Mouse (Mus musculus): ENCODE results near the gene Setd1b.

Gene Setd1b

DNA sequence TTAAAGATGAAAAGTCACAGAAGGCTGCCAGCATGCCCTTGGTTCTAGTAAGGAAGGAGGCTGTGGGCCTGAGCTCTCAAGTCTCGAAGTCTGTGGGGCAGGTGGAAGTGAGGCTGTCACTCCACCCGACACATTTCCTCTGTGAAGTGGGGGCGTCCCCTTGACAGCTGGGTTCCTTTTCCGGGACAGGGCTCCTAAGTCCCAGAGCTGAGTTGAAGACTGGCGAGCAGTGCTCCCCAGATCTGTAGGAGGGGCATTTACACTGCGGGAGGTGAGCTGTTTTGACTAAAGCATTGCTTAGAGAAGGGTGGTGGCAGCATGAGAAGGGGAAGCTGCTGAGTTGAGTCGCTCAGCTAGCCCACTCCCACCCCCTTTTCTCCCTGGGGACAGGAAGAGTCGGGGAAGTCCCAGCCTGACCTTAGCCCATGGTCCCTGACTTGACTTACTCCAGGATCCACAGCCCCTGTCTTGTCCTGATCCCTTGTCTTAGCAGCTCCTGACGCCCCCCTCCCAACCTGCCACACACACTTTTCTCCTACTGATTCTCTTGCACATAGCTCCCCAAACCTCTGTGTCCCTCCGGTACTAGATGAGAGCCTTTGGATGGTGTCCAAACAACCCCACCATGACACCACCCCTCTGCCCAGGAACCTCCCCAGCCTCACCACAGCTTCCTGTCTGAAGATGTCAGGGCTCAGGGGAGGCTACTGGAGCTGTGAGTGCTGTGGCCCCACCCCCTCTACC lies 13.4 kb upstream of the Setd1b start:
- no peak for DNase-seq

DNA sequence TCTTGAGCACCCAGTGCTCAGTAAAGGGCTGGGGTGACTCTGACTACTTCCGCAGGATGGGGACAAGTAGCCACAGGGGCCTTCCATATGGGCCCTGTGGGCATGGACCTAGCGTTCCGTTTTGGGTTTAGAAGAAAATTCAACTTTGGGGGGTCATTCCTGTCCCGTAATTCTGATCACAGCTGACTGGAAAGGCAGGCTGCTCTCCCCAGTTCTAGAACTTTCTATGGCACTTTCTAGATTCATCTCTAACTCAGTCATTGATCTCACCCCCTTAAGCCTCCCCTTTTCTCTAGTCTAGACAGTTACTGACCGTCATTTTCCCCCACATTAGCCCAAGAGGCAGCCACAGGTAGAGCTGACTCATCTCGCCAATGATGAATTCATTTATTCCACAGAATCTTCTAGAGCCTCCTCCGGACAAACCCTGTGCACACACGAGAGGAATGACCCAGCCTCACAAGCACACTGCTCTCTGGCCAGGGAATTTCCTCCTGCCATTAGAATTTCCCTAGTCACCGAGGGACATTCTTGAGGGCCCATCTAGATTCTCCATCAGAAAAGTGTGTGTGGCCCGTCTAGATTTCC lies 12.7 kb upstream of the Setd1b start:
- no peak for DNase-seq

DNA sequence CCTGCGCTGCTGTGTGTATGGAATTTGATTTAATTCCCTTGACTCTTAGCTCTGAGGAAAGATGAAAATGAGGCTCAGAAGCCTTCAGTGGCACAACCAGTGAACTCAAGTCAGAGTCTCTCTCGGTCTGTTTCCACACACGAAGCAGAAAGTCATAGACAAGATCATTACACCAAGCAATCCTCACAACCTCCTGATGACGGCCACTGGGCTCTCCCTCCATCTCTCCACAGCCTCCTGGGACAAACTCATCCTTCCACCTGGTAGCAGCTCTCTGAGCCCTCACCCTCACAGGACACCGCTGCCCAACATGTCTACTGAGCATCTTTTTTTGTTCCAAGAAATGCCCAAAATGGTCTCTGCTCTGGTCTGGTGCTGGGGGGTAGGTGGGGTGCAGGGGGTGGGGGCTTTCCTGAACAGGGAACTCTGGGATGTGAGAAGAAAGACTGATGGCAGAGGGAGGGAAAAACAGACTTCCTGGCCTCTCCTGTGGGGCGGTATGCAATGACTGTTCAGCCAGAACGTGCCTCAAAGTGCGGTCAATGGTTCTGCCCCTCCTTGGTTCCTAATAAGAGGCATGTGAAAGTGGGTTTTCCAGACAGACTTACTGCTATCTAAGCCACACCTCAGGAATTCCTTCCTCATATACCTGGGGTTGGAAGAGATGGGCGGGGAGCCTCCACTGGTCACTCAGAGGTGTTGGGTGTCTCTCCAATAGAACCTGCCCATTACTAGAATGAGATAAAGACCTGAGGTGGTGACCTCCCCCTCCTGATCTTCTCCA lies 11.8 kb upstream of the Setd1b start:
- DNase-seq: no peak

DNA sequence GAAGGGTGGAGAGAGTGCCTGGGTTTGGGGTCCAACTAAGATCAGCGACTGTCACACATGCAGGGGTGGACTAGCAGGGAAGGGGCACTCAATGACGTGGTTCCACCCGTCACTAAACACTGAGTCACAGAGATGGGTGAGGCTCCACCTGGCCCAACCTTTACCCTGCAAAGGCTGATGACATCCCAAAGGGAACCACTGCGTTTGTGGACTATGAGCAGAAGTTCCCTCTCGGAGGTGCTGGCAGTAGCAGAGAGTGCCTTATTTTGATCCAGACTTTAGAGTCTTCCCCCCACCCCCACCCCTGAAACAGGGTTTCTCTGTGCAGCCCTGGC lies 11.2 kb upstream of the Setd1b start:
- no peak for DNase-seq

DNA sequence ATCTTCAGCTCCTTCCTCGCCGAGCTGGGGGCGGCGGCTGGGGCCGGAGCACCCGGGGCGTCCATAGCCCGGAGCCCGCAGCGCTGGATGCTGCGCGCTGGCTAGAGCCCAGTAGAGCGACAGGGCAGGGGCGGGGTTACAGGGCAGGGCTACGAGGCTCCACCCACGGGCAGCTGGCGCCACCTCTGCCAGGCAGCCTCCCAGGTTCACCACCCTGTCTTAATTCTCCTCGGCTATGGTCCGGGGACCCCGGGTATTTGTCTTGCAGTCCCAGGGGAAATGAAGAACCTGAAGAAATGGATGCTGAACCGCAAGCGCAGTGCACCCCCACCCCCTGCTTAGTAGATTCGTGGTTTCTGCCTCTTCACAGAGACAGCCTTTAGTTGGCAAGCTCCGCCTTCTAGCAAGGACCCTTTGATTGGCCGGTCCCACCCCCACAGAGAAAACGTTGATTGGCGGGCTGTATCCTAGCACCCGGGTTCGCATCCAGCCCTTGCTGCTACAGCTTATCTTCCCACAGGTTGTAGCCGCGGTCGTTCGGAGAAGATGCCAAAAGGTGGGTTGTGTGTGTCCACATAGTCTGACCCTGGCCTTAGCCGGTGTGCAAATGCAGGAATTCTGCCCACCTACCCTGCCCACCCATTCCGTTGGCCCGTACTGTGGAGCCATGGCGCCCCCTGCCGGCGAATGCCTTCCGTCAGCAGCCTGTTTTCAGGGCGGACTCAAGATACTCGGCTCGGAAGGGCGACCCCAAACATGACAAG lies 9.5 kb upstream of the Setd1b start, which contains the start of gene Rhof:
TSS of gene Rhof (minus strand) at position 385 of the 764 bp plus-strand sequence.
- DNase-seq: peak; percentile 93 to 96

DNA sequence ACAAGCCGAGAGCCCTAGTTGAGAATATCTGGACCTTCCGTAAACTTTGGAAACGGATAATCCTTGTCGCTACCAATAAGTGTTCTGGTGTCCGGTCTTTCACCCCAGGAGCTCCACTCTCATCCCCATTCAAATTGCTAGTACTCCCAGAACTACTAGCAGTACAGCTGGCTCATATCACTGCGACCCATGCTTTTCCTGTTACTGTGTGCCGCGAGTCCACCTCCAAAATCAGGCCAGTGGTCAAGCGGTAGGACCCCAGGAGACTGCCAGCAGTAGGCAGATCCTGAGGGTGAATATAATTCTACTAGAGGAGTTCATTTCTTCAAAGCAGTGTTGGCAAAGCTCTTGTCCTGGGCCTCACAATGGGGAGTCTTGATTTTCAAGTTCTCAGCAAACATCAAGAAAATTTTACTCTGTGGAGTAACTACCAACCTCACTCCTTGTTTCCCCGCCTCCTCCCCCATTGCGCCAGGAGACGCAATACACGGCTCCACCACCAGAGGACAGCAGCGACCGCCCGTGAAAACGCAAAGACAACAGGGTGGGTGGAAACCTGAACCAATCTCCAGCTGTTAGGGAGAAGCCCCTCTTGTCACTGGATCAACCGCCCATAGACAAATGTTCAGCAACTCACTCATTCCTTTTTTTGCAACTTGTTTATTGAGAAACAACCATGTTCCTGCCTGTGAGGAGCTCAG lies 8.8 kb upstream of the Setd1b start:
- DNase-seq: peak; percentile 94

DNA sequence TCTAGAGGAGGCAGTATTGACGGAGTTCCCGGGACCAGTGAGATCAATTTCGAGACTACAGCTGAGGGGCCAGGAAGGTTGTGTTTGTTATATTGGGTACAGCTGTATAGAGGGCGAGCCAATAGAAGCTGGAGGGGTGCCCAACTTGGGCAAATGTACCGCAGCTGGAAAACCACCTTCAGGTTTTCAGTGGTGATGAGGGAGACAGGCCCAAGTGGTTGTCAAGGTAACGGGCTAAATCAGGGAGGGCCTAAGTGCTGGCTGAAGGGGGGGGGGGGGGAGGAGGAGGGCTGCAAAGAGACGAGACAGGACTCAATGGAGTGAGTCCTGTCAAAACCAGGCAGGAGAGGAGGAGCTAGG lies 8.2 kb upstream of the Setd1b start:
- peak in 1 of 2 experiments; percentile 64 for DNase-seq

DNA sequence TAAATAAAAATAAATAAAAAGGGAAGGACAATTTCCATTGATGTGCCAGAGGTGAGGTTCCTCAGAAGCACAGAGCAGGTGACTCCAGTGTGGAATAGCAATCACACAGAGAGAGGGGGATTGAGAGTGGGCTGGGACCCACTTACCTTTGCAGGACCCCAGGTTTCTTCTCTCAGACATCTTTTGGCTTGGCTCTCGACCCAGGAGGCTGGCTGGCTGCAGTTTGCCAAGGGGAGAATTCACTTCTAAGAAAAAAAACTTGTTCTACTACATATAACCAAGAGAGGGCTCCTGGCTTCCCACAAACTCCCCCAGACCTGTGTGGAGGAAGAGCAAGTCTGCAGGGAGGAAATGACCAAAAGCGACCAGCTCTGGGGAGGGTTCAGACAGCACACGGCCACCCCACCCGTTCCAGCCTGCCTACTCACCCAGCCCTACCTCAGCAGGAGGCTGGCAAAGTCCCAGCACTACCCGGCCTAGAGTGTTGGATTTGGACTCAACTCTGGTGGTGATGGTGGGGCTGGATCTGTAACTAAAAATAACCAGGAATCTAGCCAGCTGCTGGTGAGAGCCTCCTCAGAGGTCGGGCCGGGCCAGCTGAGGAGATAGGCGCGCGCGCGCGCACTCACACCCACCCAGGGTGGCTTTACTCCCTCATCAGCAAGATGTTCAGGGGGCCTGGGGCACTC lies 7.7 kb upstream of the Setd1b start:
- DNase-seq: peak; percentile 82 to 86

DNA sequence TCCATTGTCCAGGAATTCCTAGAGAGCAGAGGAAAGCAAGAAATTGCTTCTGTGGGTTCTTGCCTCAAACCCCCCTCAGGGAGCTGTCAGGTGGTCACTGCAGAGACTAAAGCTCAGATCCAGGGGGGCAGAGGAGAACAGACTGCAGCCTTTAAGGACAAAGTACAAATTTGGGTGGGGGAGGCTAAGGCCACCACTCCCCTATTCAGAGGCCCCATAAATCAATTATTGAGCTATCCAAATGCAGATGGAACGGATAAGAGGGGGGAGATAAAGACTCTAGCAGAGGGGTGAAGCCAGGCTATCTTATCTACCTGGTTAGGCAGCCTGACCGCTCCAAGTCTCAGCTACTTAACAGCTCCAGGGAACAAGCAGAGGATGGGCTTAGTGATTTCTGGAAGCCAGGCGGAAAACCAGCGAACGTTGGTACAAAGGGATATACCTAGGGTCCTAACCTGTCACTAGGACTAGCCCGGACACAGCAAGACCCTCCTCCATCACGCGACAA lies 7.1 kb upstream of the Setd1b start:
- DNase-seq: no peak

DNA sequence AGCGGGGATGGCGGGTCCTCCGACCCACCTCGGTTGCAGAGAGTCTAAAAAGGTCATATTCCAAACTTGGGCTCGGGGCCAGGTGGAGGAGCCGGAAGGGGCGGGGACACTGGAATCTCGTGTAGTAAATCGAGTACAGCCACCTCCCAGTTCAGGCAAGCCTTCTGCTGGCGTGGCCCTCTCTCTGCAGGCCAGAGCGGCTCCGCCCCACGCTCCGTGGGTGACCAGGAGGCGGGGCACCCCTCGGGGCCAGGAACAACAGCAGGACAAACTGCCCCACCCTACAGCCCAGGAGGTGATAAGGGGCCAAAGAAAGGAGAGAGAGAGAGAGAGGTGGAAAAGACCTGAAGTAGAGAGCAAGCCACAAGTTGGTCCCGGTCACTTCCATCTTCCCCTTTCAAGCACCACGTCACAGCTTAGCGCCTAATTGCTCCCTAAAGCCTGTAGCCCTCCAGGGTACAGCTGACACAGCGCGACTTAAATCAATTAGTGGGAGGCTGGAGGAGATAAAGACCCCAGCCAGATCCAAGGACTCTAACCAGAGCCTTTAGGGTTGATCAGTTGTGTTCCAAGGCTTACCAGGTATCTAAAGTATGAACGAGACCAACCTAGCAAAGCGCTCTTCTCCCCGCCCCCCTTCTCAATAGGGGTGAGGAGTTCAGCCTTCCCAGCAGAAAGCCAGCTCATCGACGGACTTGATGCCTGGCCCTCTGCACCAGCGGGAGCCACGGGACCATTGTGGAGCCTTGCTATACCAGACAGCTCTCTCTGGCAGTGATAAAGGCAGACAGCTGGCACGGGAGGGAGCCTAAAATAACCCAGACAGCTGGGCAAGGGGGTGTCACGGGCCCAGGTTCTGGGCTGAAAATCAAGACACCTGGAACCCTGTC lies 6.3 kb upstream of the Setd1b start:
- DNase-seq: peak; percentile 69 to 82

DNA sequence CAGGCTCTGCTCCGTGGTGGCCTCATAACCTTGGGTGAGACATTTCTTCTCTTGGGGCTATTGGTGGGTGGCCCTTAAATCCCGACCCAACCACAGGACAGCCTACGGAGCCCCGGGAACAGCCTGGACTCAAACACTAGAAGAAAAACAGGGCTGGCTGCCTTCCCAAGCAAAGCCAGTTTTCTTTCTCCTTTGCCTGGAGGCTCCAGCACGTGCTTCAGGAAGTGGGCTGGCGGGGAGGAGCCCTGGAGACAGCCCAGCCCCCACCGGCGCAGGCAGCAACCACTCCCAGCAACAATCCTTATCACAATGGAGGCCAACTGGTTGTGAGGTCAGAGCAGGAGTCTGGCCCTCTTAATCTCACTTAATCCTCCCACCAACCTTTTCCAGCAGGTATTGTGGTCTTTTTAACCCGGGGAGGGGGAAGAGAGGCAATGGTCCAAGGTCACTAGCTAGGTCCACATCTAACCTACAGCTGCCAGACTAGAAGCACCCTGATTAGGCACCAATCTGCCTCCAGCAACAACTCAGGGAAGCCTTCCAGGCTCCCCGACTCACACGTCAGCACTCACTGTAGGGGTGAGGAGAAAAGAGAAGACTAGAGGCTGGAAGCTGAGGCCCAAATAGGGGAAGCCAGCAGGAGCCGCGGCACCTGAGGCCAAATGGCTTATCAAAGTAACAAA lies 5.5 kb upstream of the Setd1b start:
- DNase-seq: peak; percentile 80 to 86

DNA sequence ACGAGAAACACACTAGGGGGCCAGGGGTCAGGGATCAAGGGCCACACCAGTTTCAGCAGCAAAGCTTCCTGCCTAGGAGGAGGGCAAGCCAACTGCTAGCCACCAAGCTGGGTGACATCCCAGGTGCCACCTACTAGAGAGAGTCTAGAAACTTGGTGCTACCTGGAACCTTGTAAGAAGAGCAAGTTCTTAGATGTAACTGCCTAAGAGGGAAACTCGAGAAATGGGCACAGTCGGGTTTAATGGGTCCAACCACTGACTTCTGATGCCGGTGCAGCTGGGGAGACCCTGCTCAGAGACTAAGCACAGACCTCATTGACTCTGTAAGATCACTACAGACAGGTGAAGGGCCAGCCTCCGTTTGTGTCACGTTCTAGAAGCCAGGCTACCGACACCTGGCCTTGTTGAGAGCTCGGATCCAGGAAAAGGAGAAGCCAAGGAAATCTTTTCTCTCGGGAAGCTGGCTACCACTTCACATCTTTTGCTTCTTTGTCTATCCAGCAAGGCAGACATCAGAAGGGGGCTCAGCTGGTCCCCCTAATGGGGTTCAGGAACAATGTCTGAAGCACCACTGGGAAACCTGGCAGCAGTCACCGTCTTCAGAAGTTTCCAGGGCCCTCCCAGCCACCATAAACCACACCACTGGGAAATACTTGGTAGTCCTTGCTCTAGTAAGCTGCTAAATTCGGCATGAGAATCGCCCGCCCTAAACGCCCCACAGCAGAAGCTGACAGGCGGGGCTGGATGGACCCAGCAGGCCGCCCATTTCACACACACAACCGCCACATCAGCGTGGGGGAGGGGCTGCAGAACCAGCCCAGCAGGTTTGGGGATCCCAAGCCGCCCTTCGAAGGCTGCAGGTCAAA lies 4.7 kb upstream of the Setd1b start:
- DNase-seq: peak; percentile 79 to 83

DNA sequence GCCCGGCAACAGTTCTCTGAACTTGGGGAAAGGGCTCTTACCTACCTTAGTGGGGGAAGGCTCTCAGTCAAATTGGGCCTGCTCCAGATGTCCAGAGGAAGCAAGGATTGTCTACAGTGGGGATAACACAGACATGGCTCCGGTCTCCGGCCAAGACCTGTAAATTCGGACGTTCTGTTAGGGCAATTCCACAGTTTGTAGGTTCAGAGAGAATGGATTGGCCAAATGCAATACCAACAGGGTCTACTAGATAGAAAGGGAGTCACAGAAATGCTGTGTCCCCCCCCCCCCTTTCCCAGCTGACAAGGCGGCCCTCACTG lies 4.1 kb upstream of the Setd1b start:
- no peak for DNase-seq

DNA sequence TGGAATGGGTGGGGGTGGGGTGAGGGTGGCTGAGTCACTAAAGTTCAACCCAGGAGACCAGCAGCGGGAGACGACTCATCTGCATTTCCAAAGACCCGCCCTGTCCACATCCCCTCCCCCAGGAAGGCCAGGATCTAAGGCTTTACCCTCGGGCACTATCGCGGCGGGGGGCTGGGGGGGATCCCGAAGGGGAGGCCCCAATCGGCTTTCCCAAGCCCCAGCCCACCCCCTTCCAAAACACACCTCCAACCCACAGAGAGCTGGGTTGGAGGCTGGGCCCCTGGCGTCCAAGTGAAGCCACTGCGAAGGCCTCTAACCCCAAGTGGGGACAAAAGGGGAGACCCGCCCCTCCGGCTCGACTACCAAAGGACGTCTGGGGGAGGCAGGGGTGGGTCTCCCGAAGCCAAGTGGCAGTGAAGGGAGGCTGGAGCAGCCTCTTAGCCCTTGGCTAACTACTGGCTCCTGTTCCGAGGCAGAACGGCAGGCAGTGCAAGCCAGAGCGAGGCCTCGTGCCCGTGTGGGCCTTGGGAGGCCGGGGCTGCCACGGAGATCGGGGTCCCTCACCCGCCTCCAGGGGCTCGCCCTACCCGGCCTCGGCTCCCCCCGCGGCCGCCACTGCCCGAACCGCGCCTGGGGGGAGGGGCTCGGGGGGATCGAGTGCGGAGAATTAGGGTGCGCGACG lies 3.6 kb upstream of the Setd1b start:
- peak; percentile 70 to 71 for DNase-seq

DNA sequence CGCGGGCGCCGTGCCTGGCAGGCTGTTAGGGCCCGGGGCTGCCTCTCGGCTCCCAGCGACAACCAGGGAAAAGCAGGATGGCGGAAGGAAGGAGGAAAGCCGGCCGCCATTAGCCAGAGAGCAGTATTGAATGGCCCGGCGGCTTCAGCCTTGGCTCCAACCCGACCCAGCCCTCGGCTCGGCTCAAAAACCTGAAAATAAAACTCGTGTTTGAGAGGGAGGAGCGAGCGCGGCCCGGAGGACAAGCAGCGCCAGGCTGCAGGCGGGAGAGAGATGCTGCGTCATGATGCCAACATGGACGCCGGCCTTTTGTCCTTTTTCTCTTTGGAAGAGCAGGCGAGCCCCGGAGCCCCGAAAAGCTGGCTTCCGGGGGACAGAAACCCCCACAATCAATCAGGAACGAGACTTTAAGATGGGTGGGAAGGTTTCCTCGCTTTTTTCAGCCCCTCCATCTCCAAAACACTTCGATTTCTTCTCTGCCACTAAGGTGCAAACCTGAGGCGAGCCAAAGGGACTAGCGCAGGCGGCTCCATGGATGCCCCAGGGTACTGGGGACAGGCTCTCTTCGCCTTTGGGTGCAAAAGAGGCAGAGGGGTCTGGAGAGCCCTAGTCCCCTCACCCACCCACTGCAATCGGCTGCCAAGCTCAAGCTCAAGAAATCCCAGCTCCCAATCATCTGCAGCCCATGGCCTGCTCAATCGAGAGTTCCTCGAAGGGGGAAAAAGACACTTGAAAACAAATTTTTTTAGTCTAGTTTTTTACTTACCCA lies 2.9 kb upstream of the Setd1b start:
- DNase-seq: peak; percentile 92

DNA sequence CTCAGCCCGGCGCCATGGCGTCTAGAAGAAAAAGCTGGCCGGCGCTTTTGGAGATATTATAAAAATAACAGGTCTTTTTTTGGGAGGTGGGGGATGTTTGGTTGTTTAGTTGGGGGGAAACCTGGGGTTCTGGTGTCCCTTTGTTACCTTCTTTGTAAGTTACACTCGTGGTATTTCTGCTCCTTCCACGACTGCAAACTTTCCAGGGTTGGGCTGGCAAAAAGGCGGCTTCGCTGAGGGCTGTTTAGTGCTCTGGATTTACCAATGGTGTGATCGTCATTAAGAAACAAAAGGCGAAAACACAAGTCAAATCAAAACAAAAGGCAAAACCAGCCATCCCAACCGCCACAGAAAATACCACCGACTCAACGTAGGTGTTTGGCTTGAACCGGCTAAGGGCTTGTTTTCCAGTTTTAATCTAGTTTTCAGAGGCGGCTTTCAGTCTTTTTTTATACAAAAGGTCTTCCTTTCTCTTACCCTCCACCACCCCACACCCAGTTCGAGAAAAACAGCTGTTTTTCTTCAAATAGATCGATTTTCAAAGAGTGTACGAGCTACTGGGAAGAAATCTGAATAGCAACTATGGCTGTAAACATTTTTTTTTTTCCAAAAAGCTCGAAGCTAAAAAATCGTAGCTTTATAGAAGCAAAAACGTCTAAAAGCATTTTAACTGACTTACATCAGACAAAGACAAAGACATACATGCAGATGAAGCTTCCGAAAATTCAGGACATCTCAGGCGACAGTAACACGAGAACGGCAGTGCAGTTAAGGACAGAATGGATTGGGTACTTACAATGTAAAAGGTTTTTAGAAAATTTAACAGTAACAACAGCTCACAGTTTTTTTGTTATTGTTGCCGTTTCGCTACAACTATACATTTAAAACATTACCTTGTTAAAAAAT lies 2.0 kb upstream of the Setd1b start:
- DNase-seq: peak; percentile 47 to 61

Measured in cerebellum, postnatal 14 days (tissue).